Mouse (Mus musculus) liver, embryonic 13.5 days (tissue): ENCODE data around the gene Pdcd10. TPM values are rescaled to one million over a fixed set of nuclear protein-coding genes. Genes with fewer than 3 reads are reported as not detected.

Experiments used
- polyA plus RNA-seq: library from polyadenylated mRNA; unstranded; fragments of >200 nt; fragmentation: Nextera tagmentation; extraction: Ambion mirVana; gene quantifications from 2 replicates; pipeline ENCODE4 v1.2.1, GENCODE M21; 2015

Gene Pdcd10
- polyA plus RNA-seq, 1 experiment from 2014 or later = 63.5 TPM

Other genes starting within 250 kb of the Pdcd10 start
- gene Wdr49, start 74.7 kb downstream of the Pdcd10 start, polyA plus RNA-seq = not detected in 2 replicates
- gene Serpini1, start 691 bp upstream of the Pdcd10 start, polyA plus RNA-seq = 0.48 and 0.57 TPM in 2 replicates
- gene Gm29133, start 191.3 kb upstream of the Pdcd10 start, polyA plus RNA-seq = not detected in 2 replicates